13 mouse cellular contexts compared by ENCODE assay signal in the genomic region with DNA sequence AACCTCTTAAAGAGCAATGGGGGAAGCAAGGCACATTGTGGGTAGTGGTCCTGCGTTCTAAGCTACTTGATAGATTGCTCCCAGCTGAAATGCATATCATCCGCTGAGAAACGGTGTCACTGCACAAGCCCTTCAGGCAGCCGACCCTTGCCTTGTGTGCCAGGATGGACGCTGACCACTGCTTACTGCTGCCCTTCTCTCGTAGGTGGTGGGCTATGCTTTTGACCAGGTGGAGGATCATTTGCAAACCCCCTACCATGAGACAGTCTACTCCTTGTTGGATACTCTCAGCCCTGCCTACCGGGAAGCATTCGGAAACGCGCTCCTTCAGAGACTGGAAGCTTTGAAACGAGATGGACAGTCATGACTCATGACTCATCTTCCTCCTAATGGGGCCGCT.
DNase-seq lines count a peak whose midpoint lies in the region.
"Had no signal": no experiment of that assay in that cellular context is flagged by ENCODE, and none has a peak within 500 bp of the region (broad histone marks: within the 10 kb centered on the region; RNA-seq: fewer than 3 reads in every experiment).

No protein-coding gene starts in this region.

- DNase-seq in heart, adult 11 months = peak; percentile 79
- no peak for DNase-seq in heart, adult 9 months (ENCODE audit: low spot score in 2 of 2)
- DNase-seq: adrenal gland, adult 2 months; adrenal gland, adult 8-10 months; adrenal gland, postnatal 10 days; adrenal gland, postnatal 14 days; adrenal gland, postnatal 25 days; adrenal gland, postnatal 36 days; B cell, adult 2 months; cerebellum, adult 11 months; cerebellum, adult 11-12 months; cerebellum, adult 18-20 months; cerebellum, adult 2 months had no signal
